Mouse (Mus musculus): ENCODE measurements around the gene Crkl. TPM values are rescaled to one million over a fixed set of nuclear protein-coding genes. Genes with fewer than 3 reads are reported as not detected.

Crkl gene
- polyA plus RNA-seq, 1 experiment: 35.7 TPM

DNA sequence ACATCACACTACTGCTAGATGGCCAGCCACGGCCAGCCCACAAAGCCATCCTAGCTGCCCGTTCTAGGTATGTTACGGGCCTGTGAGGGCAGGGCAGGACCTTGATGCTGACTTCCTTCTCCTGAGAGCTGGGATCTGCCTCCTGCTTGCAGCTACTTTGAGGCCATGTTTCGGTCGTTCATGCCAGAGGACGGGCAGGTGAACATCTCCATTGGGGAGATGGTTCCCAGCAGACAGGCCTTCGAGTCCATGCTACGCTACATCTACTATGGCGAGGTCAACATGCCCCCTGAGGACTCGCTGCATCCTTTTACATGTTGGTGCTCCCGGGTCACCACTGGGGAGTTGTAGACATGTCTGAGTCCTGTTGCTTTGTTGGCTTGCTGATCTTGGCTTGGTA lies 72.4 kb downstream of the Crkl start:
- H3K27ac ChIP-seq (ENCODE audit: insufficient read depth, low read length): no peak overlapping the region
- H3K4me1 ChIP-seq (ENCODE audit: control insufficient read depth, insufficient read depth, low read length): no peaks in the 10 kb centered on the region
- H3K4me3 ChIP-seq (ENCODE audit: insufficient read depth, low read length): no peak overlapping the region
- no peak for TF ChIP-seq CTCF (IDR thresholded peaks at IDR 0.05; ENCODE audit: borderline replicate concordance, insufficient read depth, low read length)
- no peak for TF ChIP-seq POLR2A (IDR thresholded peaks at IDR 0.05; ENCODE audit: low read depth, low read length)

DNA sequence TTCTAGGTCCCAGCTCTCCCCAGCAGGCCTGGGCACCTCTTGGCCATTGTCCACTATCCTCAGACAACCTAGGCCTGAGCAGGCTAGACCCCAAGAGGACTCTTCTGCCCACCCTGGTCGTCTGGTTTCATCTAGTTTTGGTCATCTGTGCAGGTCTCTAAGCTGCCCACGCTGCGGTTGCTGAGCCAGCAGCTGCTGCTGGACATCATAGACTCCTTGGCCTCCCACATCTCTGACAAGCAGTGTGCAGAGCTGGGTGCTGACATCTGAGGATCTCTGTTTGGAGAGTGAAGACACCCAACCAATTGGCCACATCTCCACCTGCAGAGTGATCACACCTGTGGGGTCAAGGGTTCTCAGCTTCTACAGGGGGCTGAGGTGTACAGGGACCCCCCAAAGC lies 73.7 kb downstream of the Crkl start:
- H3K4me3 ChIP-seq (ENCODE audit: insufficient read depth, low read length): no peak overlapping the region
- H3K27ac ChIP-seq (ENCODE audit: insufficient read depth, low read length): no peak overlapping the region
- TF ChIP-seq CTCF (IDR thresholded peaks at IDR 0.05; ENCODE audit: borderline replicate concordance, insufficient read depth, low read length) (no peak), POLR2A (IDR thresholded peaks at IDR 0.05; ENCODE audit: low read depth, low read length) (no peak)
- no peaks in the 10 kb centered on the region; the same call in 1 of the 2 replicates for H3K4me1 ChIP-seq (ENCODE audit: control insufficient read depth, insufficient read depth, low read length)

DNA sequence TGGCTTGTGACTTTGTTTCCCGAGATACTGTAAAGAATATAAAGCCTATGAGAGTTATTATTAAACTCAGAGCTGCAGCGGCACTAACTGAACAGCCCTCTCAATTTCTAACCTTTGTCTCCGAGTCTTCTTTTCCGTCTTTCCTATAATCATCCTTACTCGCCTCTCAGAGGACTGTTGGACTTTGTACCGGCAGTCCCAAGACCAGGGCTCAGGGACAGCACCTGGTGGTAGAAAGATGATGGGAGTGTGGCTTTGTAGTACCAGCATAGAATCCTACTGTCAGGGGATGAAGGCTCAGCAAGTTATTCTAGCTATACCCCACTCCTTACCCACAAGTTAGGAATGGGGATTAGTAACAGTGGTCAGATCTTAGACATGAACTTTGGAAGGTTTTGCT lies 74.4 kb downstream of the Crkl start:
- no peak overlapping the region for H3K27ac ChIP-seq (ENCODE audit: insufficient read depth, low read length)
- no peaks in the 10 kb centered on the region; the same call in 1 of the 2 replicates for H3K4me1 ChIP-seq (ENCODE audit: control insufficient read depth, insufficient read depth, low read length)
- no peak overlapping the region for H3K4me3 ChIP-seq (ENCODE audit: insufficient read depth, low read length)
- TF ChIP-seq CTCF (IDR thresholded peaks at IDR 0.05; ENCODE audit: borderline replicate concordance, insufficient read depth, low read length): no peak
- TF ChIP-seq POLR2A (IDR thresholded peaks at IDR 0.05; ENCODE audit: low read depth, low read length): no peak

DNA sequence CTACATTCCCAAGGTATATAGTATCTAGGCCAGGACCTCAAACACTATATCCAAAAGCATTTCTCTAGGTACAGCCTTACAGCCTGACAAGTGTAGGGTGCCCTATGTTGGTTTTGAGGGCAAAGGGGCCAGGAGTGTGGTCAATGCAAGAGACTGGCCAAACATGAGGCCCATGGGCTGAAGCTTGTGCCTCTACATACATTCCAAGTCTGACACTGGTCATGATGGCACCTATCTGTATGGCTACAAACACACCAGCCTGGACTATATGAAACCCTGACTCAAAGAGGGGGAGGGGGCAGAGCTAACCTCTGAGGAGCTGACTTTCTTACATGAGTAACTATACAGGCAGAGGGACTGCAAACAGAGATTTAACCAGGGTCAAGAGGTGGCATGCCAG lies 75.8 kb downstream of the Crkl start:
- peak; percentile 10; the same call in 1 of the 2 replicates for TF ChIP-seq POLR2A (IDR thresholded peaks at IDR 0.05; ENCODE audit: low read depth, low read length)
- no peak for TF ChIP-seq CTCF (IDR thresholded peaks at IDR 0.05; ENCODE audit: borderline replicate concordance, insufficient read depth, low read length)
- Histone ChIP-seq H3K4me3 (ENCODE audit: insufficient read depth, low read length) (no peak overlapping the region), H3K27ac (ENCODE audit: insufficient read depth, low read length) (no peak overlapping the region), H3K4me1 (ENCODE audit: control insufficient read depth, insufficient read depth, low read length) (peaks cover 4% of the 10 kb centered on the region; the same call in 1 of the 2 replicates)

- H3K4me3 ChIP-seq (ENCODE audit: insufficient read depth, low read length): no peak overlapping the region
- TF ChIP-seq CTCF (IDR thresholded peaks at IDR 0.05; ENCODE audit: borderline replicate concordance, insufficient read depth, low read length) (no peak), POLR2A (IDR thresholded peaks at IDR 0.05; ENCODE audit: low read depth, low read length) (no peak)
- no peak overlapping the region for H3K27ac ChIP-seq (ENCODE audit: insufficient read depth, low read length)
- H3K4me1 ChIP-seq (ENCODE audit: control insufficient read depth, insufficient read depth, low read length): peaks cover 4% of the 10 kb centered on the region; the same call in 1 of the 2 replicates
Measured at GRCm38 (mm10) chr16:17528276-17528675, 76.5 kb downstream of the Crkl start.

- peak overlapping the region; percentile 78 for H3K4me3 ChIP-seq (ENCODE audit: insufficient read depth, low read length)
- peak overlapping the region; percentile 87 for H3K27ac ChIP-seq (ENCODE audit: insufficient read depth, low read length)
- peaks cover 4% of the 10 kb centered on the region; the same call in 1 of the 2 replicates for H3K4me1 ChIP-seq (ENCODE audit: control insufficient read depth, insufficient read depth, low read length)
- TF ChIP-seq POLR2A (IDR thresholded peaks at IDR 0.05; ENCODE audit: low read depth, low read length): no peak
- TF ChIP-seq CTCF (IDR thresholded peaks at IDR 0.05; ENCODE audit: borderline replicate concordance, insufficient read depth, low read length): no peak
Measured at GRCm38 (mm10) chr16:17529981-17530586, 78.3 kb downstream of the Crkl start.

DNA sequence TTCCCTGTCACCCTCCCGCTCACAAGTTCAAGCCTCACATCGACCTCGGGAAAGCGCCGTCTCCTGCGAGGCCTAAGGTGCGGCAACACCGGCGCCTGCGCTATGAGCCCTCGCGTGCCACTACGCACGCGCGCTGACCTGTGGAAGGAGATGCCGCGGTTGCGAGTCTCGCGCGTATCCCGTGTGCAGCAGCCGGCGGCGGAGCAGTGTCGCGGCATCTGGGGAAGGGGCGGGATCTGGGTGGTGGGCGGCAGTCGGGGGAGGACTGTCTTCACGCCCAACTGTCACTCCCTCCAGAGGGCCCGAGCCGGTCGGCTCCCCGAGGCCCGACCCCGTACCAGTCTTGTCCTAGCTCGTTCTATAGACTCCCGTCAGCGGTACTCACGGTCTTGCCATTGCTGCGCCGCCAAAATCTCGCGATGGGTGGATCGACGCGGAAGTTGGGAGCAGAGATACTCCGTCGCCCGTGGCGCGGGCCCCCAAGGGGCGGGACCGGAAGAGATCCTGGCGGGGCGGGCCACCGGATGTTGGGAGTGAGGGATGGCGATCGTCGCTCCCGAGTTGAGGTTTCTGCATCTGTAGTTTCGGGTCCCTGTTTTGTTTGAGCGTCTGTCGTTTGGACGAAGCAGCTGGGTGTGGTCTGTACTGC lies 79.0 kb downstream of the Crkl start, which contains the start of gene Thap7:
TSS of gene Thap7 (minus strand) at position 497 of the 649 bp plus-strand sequence.
- TF ChIP-seq CTCF (IDR thresholded peaks at IDR 0.05; ENCODE audit: borderline replicate concordance, insufficient read depth, low read length) (no peak), POLR2A (IDR thresholded peaks at IDR 0.05; ENCODE audit: low read depth, low read length) (peak; percentile 87)
- H3K4me1 ChIP-seq (ENCODE audit: control insufficient read depth, insufficient read depth, low read length): peaks cover 4% of the 10 kb centered on the region; the same call in 1 of the 2 replicates
- peak within 1 kb of the TSS; percentile 78 for H3K4me3 ChIP-seq (ENCODE audit: insufficient read depth, low read length)
- peak within 1 kb of the TSS; percentile 87 for H3K27ac ChIP-seq (ENCODE audit: insufficient read depth, low read length)

- Histone ChIP-seq H3K4me1 (ENCODE audit: control insufficient read depth, insufficient read depth, low read length) (peaks cover 4% of the 10 kb centered on the region; the same call in 1 of the 2 replicates), H3K4me3 (ENCODE audit: insufficient read depth, low read length) (no peak overlapping the region), H3K27ac (ENCODE audit: insufficient read depth, low read length) (no peak overlapping the region)
- TF ChIP-seq POLR2A (IDR thresholded peaks at IDR 0.05; ENCODE audit: low read depth, low read length) (no peak), CTCF (IDR thresholded peaks at IDR 0.05; ENCODE audit: borderline replicate concordance, insufficient read depth, low read length) (0 out of 2 replicates have a peak, but pooled peaks have one; percentile 14)
Measured at GRCm38 (mm10) chr16:17532271-17532670, 80.5 kb downstream of the Crkl start.

DNA sequence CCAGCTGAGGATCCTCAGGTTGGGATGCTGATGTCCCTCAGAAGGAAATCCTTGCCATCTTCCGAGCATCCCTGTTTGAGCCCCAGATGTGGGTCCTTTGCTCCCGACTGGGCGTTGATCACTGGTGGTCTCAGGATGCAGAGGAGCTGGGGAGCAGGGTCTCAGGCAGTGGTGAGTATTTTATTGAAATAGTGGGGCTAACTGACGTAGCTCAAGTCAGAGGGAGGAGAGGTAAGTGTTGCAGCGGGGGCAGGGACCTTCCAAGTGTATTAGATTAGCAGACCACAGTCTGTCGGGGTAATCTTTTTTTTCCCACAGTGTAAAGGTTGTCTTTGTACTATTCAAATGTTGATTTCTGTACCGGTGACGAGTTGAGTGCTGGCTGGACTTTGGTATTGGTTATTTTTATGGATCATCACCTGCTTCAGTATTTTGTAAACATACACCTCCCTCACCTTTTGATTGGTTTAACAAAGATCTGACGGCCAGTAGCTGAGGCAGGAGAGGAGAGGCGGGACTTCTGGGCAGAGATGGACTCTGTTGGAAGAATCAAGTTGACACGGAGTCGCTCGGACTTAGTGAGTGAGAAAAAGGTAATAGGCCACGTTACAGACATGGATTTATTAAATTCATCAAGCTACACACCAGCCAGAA lies 81.0 kb downstream of the Crkl start:
- no peak overlapping the region for H3K27ac ChIP-seq (ENCODE audit: insufficient read depth, low read length)
- H3K4me3 ChIP-seq (ENCODE audit: insufficient read depth, low read length): no peak overlapping the region
- TF ChIP-seq CTCF (IDR thresholded peaks at IDR 0.05; ENCODE audit: borderline replicate concordance, insufficient read depth, low read length) (no peak), POLR2A (IDR thresholded peaks at IDR 0.05; ENCODE audit: low read depth, low read length) (no peak)
- peaks cover 4% of the 10 kb centered on the region; the same call in 1 of the 2 replicates for H3K4me1 ChIP-seq (ENCODE audit: control insufficient read depth, insufficient read depth, low read length)

All from embryonic fibroblast, embryonic 13.5 days (primary cell).